8 mouse cellular contexts compared by ENCODE assay signal in the genomic region with DNA sequence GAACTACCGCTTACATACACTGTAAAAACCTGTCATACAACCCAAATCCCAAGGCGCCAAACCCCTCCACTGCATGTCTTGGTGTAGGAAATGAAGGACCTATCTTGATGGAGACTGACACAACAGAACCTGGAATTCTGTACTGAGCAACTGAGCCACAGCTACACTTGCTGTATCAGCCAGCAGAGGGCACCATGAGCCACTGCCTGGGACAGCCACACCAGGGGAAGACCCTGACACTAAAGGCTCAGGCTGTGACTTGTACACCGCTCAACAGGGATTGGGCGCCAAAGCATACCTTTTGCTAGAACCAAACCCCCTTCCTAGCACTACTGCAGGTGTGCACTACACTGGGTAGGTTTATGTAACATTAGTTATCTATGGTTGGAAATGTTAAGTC.
DNase-seq lines count a peak whose midpoint lies in the region; ATAC-seq and TF ChIP-seq lines count a peak whose summit lies in the region.

No protein-coding gene starts in this region.

- no peaks in the 10 kb centered on the region for H3K9me3 ChIP-seq in kidney, postnatal 0 days (replicated peaks; ENCODE audit: low read length)
- no peaks in the 10 kb centered on the region for H3K9me3 ChIP-seq in liver, embryonic 13.5 days (replicated peaks)

- 0 out of 2 replicates have a peak, but pooled peaks have one; percentile 43 for ATAC-seq in kidney, postnatal 0 days (replicated peaks; ENCODE audit: low FRiP score, low read depth)
- ATAC-seq in liver, embryonic 13.5 days (ENCODE audit: low read depth): no peak
- ATAC-seq in neutrophil, adult 5-6 weeks (ENCODE audit: extremely low read depth, insufficient number of reproducible peaks, low FRiP score, poor library complexity, severe bottlenecking): peak; percentile 40

- peak; percentile 81 for DNase-seq in CD4-positive, CD25-positive, alpha-beta regulatory T cell, adult 2 months (ENCODE audit: low read depth, low spot score)
- DNase-seq in adipocyte (ENCODE audit: low spot score): peak; percentile 65
- DNase-seq in embryo, embryonic 9.5 days (ENCODE audit: extremely low spot score): peak; percentile 62
- peak; percentile 76 for DNase-seq in heart, adult 8-10 months (ENCODE audit: low spot score)
- DNase-seq in kidney, postnatal 0 days (ENCODE audit: low spot score): peak; percentile 83
- peak; percentile 8 for DNase-seq in liver, embryonic 13.5 days
- peak; percentile 37 to 50 for DNase-seq in urinary bladder, postnatal 36 days (ENCODE audit: low spot score in 2 of 2)

- H3K27ac ChIP-seq in kidney, postnatal 0 days: no peak overlapping the region
- H3K27ac ChIP-seq in liver, embryonic 13.5 days: no peak overlapping the region

- peaks cover 15% of the 10 kb centered on the region; the same call in 1 of the 2 replicates for H3K36me3 ChIP-seq in kidney, postnatal 0 days (ENCODE audit: insufficient read depth, low read length)
- H3K36me3 ChIP-seq in liver, embryonic 13.5 days: no peaks in the 10 kb centered on the region

- no peaks in the 10 kb centered on the region for H3K4me1 ChIP-seq in kidney, postnatal 0 days (replicated peaks; ENCODE audit: insufficient read depth, low read length)
- no peaks in the 10 kb centered on the region for H3K4me1 ChIP-seq in liver, embryonic 13.5 days (replicated peaks)

- no peak overlapping the region for H3K4me2 ChIP-seq in kidney, postnatal 0 days (ENCODE audit: low read length)
- H3K4me2 ChIP-seq in liver, embryonic 13.5 days: no peak overlapping the region

- H3K27me3 ChIP-seq in kidney, postnatal 0 days (ENCODE audit: insufficient read depth, low read length): no peaks in the 10 kb centered on the region
- H3K27me3 ChIP-seq in liver, embryonic 13.5 days: 0 out of 2 replicates have a peak, but pooled peaks cover 3% of the 10 kb centered on the region

- WGBS in kidney, postnatal 0 days: 80% methylated on average over 4 of the region's 4 CpGs
- WGBS in liver, embryonic 13.5 days (ENCODE audit: insufficient replicate concordance): 62% methylated on average over 4 of the region's 4 CpGs

- H3K9ac ChIP-seq in kidney, postnatal 0 days (ENCODE audit: low read depth, low read length): no peak overlapping the region
- no peak overlapping the region for H3K9ac ChIP-seq in liver, embryonic 13.5 days

- TF ChIP-seq CTCF in kidney, postnatal 0 days (IDR thresholded peaks at IDR 0.05; ENCODE audit: low read depth): peak; percentile 93

- no peak overlapping the region for H3K4me3 ChIP-seq in kidney, postnatal 0 days (replicated peaks; ENCODE audit: low read depth, low read length)
- no peak overlapping the region for H3K4me3 ChIP-seq in liver, embryonic 13.5 days (replicated peaks)

Comparison
In these comparisons a context has a peak if more than half of its experiments do, and no peak if none do; other contexts are left out.
1. DNase-seq: peak in every context shown above with its lines; median percentile 83 in kidney, postnatal 0 days; 81 in CD4-positive, CD25-positive, alpha-beta regulatory T cell, adult 2 months; 76 in heart, adult 8-10 months; 65 in adipocyte; 62 in embryo, embryonic 9.5 days; 44 in urinary bladder, postnatal 36 days; 8 in liver, embryonic 13.5 days.